Mouse (Mus musculus): ENCODE results near the gene Palld.

GRCm38 (mm10) chr8:61737465-61737864 is 165.0 kb downstream of the Palld start:
- TF ChIP-seq POLR2A (IDR thresholded peaks at IDR 0.05; ENCODE audit: low read depth, low read length) (no peak), CTCF (IDR thresholded peaks at IDR 0.05; ENCODE audit: extremely low read depth, insufficient read depth, insufficient read length, insufficient replicate concordance) (no peak)

Data from spleen, adult 2 months (tissue).